Mouse (Mus musculus) MEL (cell line): ENCODE measurements around the gene Pdzd7. TPM values are rescaled to one million over a fixed set of nuclear protein-coding genes. Genes with fewer than 3 reads are reported as not detected.

Experiments used
- DNase-seq: peaks from one replicate; pipeline ENCODE4 v3.0.0; 2011; ENCODE audit warnings: low read depth, low spot score
- H3K27ac ChIP-seq: 2 replicates; pipeline ENCODE4 v1.5.1; 2012; ENCODE audit warnings: low read depth, mild to moderate bottlenecking, control low read depth, low read length, moderate library complexity; ENCODE audit not compliant: control insufficient read depth
- H3K27me3 ChIP-seq, 2 experiments: fragments of 150-350 bp in 1 of 2; sonication (generic) in 1 of 2; 2 replicates each; pipeline ENCODE4 v1.6.1; 2012; ENCODE audit warnings: low read length in 2 of 2, mild to moderate bottlenecking in 2 of 2, improper control_type of control experiment in 1 of 2, moderate library complexity in 1 of 2; ENCODE audit not compliant: insufficient read depth in 2 of 2, control insufficient read depth in 1 of 2
- H3K36me3 ChIP-seq, 2 experiments: 2 replicates each; pipeline ENCODE4 v1.6.1; 2012 to 2014; ENCODE audit warnings: low read length in 2 of 2, improper control_type of control experiment in 1 of 2, inconsistent platforms in 1 of 2, mild to moderate bottlenecking in 1 of 2; ENCODE audit not compliant: insufficient read depth in 2 of 2, control insufficient read depth in 1 of 2
- H3K4me1 ChIP-seq, 2 experiments: fragments of 150-350 bp in 1 of 2; sonication (generic) in 1 of 2; 2 replicates each; pipeline ENCODE4 v1.6.1; 2012; ENCODE audit warnings: low read length in 2 of 2, improper control_type of control experiment in 1 of 2, mild to moderate bottlenecking in 1 of 2; ENCODE audit not compliant: insufficient read depth in 2 of 2, control insufficient read depth in 1 of 2
- H3K4me3 ChIP-seq, 2 experiments: fragments of 150-350 bp in 1 of 2; sonication (generic) in 1 of 2; 2 replicates each; pipeline ENCODE4 v1.5.1; 2012; ENCODE audit warnings: low read depth in 2 of 2, low read length in 2 of 2, mild to moderate bottlenecking in 2 of 2, moderate library complexity in 2 of 2, control low read depth in 1 of 2, improper control_type of control experiment in 1 of 2; ENCODE audit not compliant: control insufficient read depth in 1 of 2, insufficient read depth in 1 of 2
- H3K79me2 ChIP-seq: 2 replicates; pipeline ENCODE4 v1.6.1; 2012; ENCODE audit warnings: mild to moderate bottlenecking, low read length, moderate library complexity; ENCODE audit not compliant: control insufficient read depth, poor library complexity, insufficient read depth
- H3K9ac ChIP-seq: 2 replicates; pipeline ENCODE4 v1.6.1; 2012; ENCODE audit warnings: low read depth, mild to moderate bottlenecking, control low read depth, low read length, moderate library complexity; ENCODE audit not compliant: control insufficient read depth, poor library complexity, severe bottlenecking
- H3K9me3 ChIP-seq: fragments of 150-350 bp; sonication (generic); replicated peaks from 2 replicates; pipeline ENCODE4 v1.6.1; 2012; ENCODE audit warnings: mild to moderate bottlenecking, low read length, improper control_type of control experiment, moderate library complexity; ENCODE audit not compliant: insufficient read depth
- CHD2 ChIP-seq: IDR thresholded peaks from 2 replicates; pipeline ENCODE4 v1.6.1; 2011; ENCODE audit warnings: low read length, improper control_type of control experiment
- CTCF ChIP-seq, 3 experiments: IDR thresholded peaks in 2 of 3; conservative IDR thresholded peaks in 1 of 3; 2 replicates each; pipeline ENCODE4 v1.5.1; 2011 to 2012; ENCODE audit warnings: low read length in 3 of 3, low read depth in 2 of 3, mild to moderate bottlenecking in 2 of 3, improper control_type of control experiment in 1 of 3, inconsistent platforms in 1 of 3, mixed read lengths in 1 of 3, moderate library complexity in 1 of 3; ENCODE audit not compliant: control insufficient read depth in 1 of 3, insufficient read depth in 1 of 3, poor library complexity in 1 of 3, severe bottlenecking in 1 of 3
- E2F4 ChIP-seq: IDR thresholded peaks from 2 replicates; pipeline ENCODE4 v1.6.1; 2011; ENCODE audit warnings: low read depth, low read length, improper control_type of control experiment, borderline replicate concordance
- EP300 ChIP-seq, 2 experiments: IDR thresholded peaks; 2 replicates each; pipeline ENCODE4 v1.6.1; 2011; ENCODE audit warnings: improper control_type of control experiment in 2 of 2, low read length in 2 of 2, low read depth in 1 of 2, mild to moderate bottlenecking in 1 of 2
- GABPA ChIP-seq: IDR thresholded peaks from 2 replicates; pipeline ENCODE4 v1.6.1; 2012; ENCODE audit warnings: low read depth, mild to moderate bottlenecking, inconsistent platforms, low read length, improper control_type of control experiment, moderate library complexity
- KAT2A ChIP-seq: conservative IDR thresholded peaks from 2 replicates; pipeline ENCODE4 v1.6.1; 2012; ENCODE audit warnings: low read depth, low read length, improper control_type of control experiment, inconsistent platforms
- NRF1 ChIP-seq: IDR thresholded peaks from 2 replicates; pipeline ENCODE4 v1.6.1; 2014; ENCODE audit warnings: low read depth, mild to moderate bottlenecking, inconsistent platforms, low read length, improper control_type of control experiment, moderate library complexity; ENCODE audit not compliant: poor library complexity, insufficient read depth, severe bottlenecking
- POLR2A ChIP-seq, 2 experiments: IDR thresholded peaks; 2 replicates each; pipeline ENCODE4 v1.6.1; 2011 to 2012; ENCODE audit warnings: low read length in 2 of 2, mild to moderate bottlenecking in 2 of 2, control low read depth in 1 of 2, improper control_type of control experiment in 1 of 2, low read depth in 1 of 2, moderate library complexity in 1 of 2; ENCODE audit not compliant: control insufficient read depth in 1 of 2, insufficient read depth in 1 of 2, poor library complexity in 1 of 2
- POLR2AphosphoS2 ChIP-seq: IDR thresholded peaks from 2 replicates; pipeline ENCODE4 v1.6.1; 2011; ENCODE audit warnings: low read length, improper control_type of control experiment
- RAD21 ChIP-seq: IDR thresholded peaks from 2 replicates; pipeline ENCODE4 v1.6.1; 2011; ENCODE audit warnings: mild to moderate bottlenecking, low read depth, low read length, improper control_type of control experiment
- SMC3 ChIP-seq: IDR thresholded peaks from 2 replicates; pipeline ENCODE4 v1.6.1; 2011; ENCODE audit warnings: low read depth, low read length, improper control_type of control experiment
- TAL1 ChIP-seq: IDR thresholded peaks from 2 replicates; pipeline ENCODE4 v1.6.1; 2012; ENCODE audit warnings: mild to moderate bottlenecking, inconsistent platforms, low read length, moderate library complexity, mixed read lengths
- TBP ChIP-seq: IDR thresholded peaks from 2 replicates; pipeline ENCODE4 v1.8.0; 2011; ENCODE audit warnings: low read depth, low read length, improper control_type of control experiment
- UBTF ChIP-seq: IDR thresholded peaks from 2 replicates; pipeline ENCODE4 v1.6.1; 2012; ENCODE audit warnings: low read depth, mild to moderate bottlenecking, inconsistent platforms, low read length, improper control_type of control experiment, moderate library complexity, borderline replicate concordance; ENCODE audit not compliant: insufficient read depth
- ZC3H11A ChIP-seq: IDR thresholded peaks from 2 replicates; pipeline ENCODE4 v1.6.1; 2012; ENCODE audit warnings: low read depth, mild to moderate bottlenecking, inconsistent platforms, low read length, improper control_type of control experiment
- ZKSCAN1 ChIP-seq: IDR thresholded peaks from 2 replicates; pipeline ENCODE4 v1.6.1; 2012; ENCODE audit warnings: low read depth, mild to moderate bottlenecking, inconsistent platforms, low read length, improper control_type of control experiment, moderate library complexity
- ZNF384 ChIP-seq: IDR thresholded peaks from 2 replicates; pipeline ENCODE4 v1.6.1; 2012; ENCODE audit warnings: low read depth, mild to moderate bottlenecking, inconsistent platforms, low read length, improper control_type of control experiment
- polyA plus RNA-seq, 2 experiments: library from polyadenylated mRNA; stranded (reverse) in 1 of 2; unstranded in 1 of 2; fragments of >175 nt in 1 of 2; fragments of >200 nt in 1 of 2; gene quantifications; 2 replicates each; pipeline versions ENCODE4 v1.2.1 to v1.2.4; 2012; ENCODE audit warnings: low replicate concordance in 2 of 2, low read depth in 1 of 2; ENCODE audit not compliant: insufficient read length in 2 of 2, insufficient read depth in 1 of 2, missing spikeins in 1 of 2
- total RNA-seq: library from RNA; depleted of rRNA; stranded (reverse); fragments of 300-350 nt; gene quantifications from 2 replicates; pipeline ENCODE4 v1.2.3, GENCODE M21; 2012; rRNA removed

Pdzd7 gene
- total and polyA plus RNA-seq, 3 experiments = 0.08 to 0.56 TPM; not detected in 1

GRCm38 (mm10) chr19:44977148-44977547 is 68.4 kb downstream of the Pdzd7 start:
- TF ChIP-seq CHD2 (no peak), UBTF (no peak), ZKSCAN1 (no peak), POLR2AphosphoS2 (no peak), TAL1 (no peak), RAD21 (no peak), CTCF (IDR thresholded peaks at IDR 0.05 in 2 of 3, conservative IDR thresholded peaks at IDR 0.05 in 1 of 3; ENCODE audit: control insufficient read depth in 1 of 3, insufficient read depth in 1 of 3, low read depth in 2 of 3, low read length in 3 of 3, poor library complexity in 1 of 3, severe bottlenecking in 1 of 3) (no peak), SMC3 (no peak), NRF1 (no peak), ZNF384 (no peak), GABPA (no peak), EP300 (IDR thresholded peaks at IDR 0.05; ENCODE audit: low read depth in 1 of 2, low read length in 2 of 2) (no peak), POLR2A (IDR thresholded peaks at IDR 0.05; ENCODE audit: control insufficient read depth in 1 of 2, insufficient read depth in 1 of 2, low read depth in 1 of 2, low read length in 2 of 2, poor library complexity in 1 of 2) (no peak), E2F4 (no peak), KAT2A (no peak), ZC3H11A (no peak), TBP (no peak)
- TF ChIP-seq, all 39 proteins: peak for 0
- no peak overlapping the region for H3K27ac ChIP-seq
- no peaks in the 10 kb centered on the region for H3K4me1 ChIP-seq
- no peak overlapping the region for H3K4me3 ChIP-seq
- no peak overlapping the region for H3K9ac ChIP-seq
- no peaks in the 10 kb centered on the region for H3K9me3 ChIP-seq
- DNase-seq = no peak
- H3K27me3 ChIP-seq = no peaks in the 10 kb centered on the region
- no peaks in the 10 kb centered on the region for H3K79me2 ChIP-seq
- H3K36me3 ChIP-seq = peaks cover 6 to 53% of the 10 kb centered on the region in 2 experiments

Other genes with a start within 250 kb of the Pdzd7 start
- gene Slf2, start 114.6 kb downstream of the Pdzd7 start, total RNA-seq = 35.4 and 36.7 TPM in 2 replicates
- 100 to 1,000 TPM in 1 of 2 experiments, 10 to 100 TPM in 1; 30.2 to 109 TPM for gene Slf2, start 114.6 kb downstream of the Pdzd7 start, polyA plus RNA-seq
- 0.10 and 0.15 TPM in 2 replicates for gene Sema4g, start 56.6 kb downstream of the Pdzd7 start, total RNA-seq
- under 1 TPM in 1 of 2 experiments, not detected in 1; 0.47 TPM for gene Sema4g, start 56.6 kb downstream of the Pdzd7 start, polyA plus RNA-seq
- 35.9 and 37.5 TPM in 2 replicates for gene Twnk, start 40.1 kb downstream of the Pdzd7 start, total RNA-seq
- gene Twnk, start 40.1 kb downstream of the Pdzd7 start, polyA plus RNA-seq = 10 to 100 TPM in 1 of 2 experiments, not detected in 1; 55.6 TPM
- 136 and 145 TPM in 2 replicates for gene Mrpl43, start 39.3 kb downstream of the Pdzd7 start, total RNA-seq
- gene Mrpl43, start 39.3 kb downstream of the Pdzd7 start, polyA plus RNA-seq = 100 to 1,000 TPM in 1 of 2 experiments, not detected in 1; 136 TPM
- 4.0 and 4.2 TPM in 2 replicates for gene Lzts2, start 31.3 kb downstream of the Pdzd7 start, total RNA-seq
- gene Lzts2, start 31.3 kb downstream of the Pdzd7 start, polyA plus RNA-seq = 10 to 100 TPM in 1 of 2 experiments, not detected in 1; 13.1 TPM
- gene Sfxn3, start 1.8 kb upstream of the Pdzd7 start, total RNA-seq = 3.6 and 5.0 TPM in 2 replicates
- 10 to 100 TPM in 1 of 2 experiments, not detected in 1; 10.6 TPM for gene Sfxn3, start 1.8 kb upstream of the Pdzd7 start, polyA plus RNA-seq
- gene Kazald1, start 29.5 kb upstream of the Pdzd7 start, total RNA-seq = 0.33 and 0.39 TPM in 2 replicates
- 1 to 10 TPM in 1 of 2 experiments, not detected in 1; 1.5 TPM for gene Kazald1, start 29.5 kb upstream of the Pdzd7 start, polyA plus RNA-seq
- not detected in 2 replicates for gene Tlx1, start 105.0 kb upstream of the Pdzd7 start, total RNA-seq
- gene Tlx1, start 105.0 kb upstream of the Pdzd7 start, polyA plus RNA-seq = not detected
- gene Lbx1, start 190.1 kb upstream of the Pdzd7 start, total RNA-seq = not detected in 2 replicates
- not detected for gene Lbx1, start 190.1 kb upstream of the Pdzd7 start, polyA plus RNA-seq